Mouse (Mus musculus) urinary bladder, postnatal 25 days (tissue): ENCODE results near the gene Gatd1.
"Not testable (repeated sequence)": the region's sequence is repeated elsewhere in the genome, so short reads cannot be mapped to it uniquely, and the experiment has no call there.

Source experiments
- DNase-seq: peaks from one replicate; pipeline ENCODE4 v3.0.0; 2022; ENCODE audit warnings: low spot score

The Gatd1 gene

DNA sequence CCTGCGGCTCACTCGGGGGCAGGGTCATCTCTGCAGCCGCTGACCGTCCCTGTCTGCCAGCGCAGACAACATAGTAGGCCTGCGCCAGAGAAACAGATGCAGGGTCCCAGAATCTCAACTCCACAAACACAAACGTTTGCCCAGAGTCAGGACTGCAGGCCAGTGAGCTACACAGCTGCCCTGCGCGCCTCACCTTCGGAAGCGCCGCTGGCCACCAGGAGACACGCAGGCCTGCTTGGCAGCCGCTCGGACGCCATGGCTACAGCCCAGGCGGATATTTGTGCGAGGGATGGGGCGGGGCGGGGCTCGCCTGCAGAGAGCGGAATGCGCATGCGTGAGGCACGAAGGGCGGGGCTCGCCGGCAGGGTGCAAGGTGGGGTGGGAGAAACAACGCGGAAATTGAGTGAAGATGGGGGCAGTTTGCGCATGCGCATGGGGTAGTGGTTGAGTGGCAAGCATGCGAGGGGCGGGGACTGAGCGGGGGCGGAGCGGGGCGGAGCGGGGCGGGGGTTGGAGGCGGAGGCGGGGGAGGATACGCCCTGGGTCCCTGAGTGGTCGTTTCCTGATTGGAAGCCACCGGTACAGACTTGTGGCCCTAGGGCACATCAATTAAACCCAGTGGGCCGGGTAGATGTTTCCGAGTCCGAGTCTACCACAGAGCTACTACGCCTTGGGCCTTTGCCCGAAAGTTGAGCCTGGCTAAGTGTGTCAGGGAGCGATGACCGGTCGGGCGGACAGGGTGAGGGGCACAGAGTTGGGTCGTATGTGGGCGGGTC lies at the start of gene Gatd1:
Gene Gatd1 (minus strand): TSS at position 328 of the 776 bp plus-strand sequence.
- peak; percentile 100 for DNase-seq

DNA sequence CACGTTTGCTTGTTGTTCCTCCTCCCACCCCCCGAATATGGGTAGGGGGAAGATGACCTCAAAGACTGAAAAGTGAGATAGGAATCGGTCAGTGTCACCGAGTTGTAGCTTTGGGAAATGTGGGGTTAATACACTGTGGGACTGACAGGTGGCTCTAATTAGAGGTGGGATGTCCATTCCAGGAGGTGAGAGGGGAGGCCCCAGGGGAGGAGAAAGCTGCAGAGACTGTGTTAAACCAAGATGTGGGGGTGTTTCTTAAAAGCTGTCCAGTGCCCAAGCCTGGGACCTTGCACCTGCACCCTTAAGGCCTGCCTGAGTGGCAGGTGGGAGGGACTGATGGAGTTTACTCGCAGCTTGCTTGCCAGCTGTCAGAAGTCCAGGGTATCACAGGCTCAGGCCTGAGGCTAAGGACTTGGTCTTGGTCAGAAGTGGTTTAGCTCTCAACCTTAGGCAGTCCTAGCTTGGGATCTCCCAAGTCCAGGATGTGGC lies 48.4 kb upstream of the Gatd1 start:
- no peak for DNase-seq

DNA sequence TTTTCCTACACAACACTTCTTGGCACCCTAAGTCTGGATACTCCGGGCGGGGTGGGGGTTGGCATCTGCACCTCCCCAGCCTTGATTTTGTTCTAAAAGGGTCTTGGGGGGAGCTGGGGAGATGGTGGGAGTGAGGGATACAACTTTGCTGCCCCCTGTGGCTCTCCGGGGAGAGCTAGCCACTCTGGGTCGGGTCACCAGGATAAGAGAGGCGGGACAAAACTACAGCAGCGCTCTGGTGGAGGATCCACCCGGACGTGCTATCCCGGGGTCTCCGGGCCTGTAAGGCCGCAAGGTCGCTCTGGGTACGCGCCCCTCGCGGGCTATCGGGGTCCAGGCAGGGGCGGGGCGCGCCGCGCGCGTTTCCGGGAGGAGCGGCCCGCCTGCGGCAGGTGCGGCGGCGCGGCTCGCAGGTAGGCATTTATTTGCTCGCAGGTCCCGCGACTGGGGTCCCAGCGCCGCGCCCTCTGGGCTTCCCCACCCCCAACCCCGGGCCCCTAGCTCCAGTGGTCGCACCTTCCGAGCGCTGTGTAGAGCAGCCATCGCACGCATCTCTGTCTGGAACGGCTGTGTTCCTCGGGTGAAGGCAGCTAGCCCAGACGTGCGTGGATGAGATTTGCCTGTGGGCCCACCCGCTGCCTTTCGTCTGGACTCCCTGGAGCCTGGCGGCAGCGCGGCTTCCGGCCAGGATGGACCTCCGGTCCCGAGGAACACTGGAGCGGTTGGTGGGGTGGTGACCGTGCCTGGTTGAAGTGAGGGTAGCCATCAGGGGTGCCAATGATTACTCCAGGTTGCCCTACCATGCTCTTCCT lies 47.8 kb upstream of the Gatd1 start:
- DNase-seq, result no peak

DNA sequence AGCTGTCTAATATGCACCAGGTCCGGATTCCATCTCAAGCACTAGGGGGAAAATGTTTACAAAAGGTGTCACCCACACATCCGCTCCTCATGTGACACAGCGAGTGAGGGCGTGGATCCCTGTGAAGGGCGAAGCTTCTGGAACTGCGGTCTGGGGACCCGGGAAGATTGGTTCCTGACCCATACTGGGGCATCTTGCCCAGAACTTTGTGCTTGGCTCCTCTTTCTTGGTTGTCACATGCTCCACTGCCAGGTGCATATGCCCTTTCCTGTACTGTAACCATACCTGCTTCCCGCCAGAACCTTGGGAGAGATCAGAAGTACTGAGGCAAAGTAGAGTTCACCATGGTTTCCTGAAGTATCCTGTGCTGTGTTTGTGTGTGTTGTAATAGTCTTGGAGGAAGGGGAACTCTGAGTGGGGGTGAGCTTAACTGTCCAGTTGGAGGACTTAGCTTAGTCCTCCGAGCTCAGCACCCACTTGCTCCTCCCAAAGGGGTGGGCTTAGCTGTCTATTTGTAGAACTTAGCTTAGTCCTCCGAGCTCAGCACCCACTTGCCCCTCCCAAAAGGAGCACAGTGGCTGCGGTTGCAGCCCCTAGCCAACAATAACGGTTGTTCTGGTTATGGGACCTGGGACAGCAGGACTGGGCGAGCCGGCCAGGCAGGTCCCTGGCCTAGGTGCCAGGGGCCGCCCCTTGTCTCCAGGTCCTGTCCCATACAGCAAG lies 46.6 kb upstream of the Gatd1 start, which contains the start of gene Cracr2b:
Gene Cracr2b (plus strand): TSS at position 704 of the 723 bp plus-strand sequence.
- no peak for DNase-seq

DNA sequence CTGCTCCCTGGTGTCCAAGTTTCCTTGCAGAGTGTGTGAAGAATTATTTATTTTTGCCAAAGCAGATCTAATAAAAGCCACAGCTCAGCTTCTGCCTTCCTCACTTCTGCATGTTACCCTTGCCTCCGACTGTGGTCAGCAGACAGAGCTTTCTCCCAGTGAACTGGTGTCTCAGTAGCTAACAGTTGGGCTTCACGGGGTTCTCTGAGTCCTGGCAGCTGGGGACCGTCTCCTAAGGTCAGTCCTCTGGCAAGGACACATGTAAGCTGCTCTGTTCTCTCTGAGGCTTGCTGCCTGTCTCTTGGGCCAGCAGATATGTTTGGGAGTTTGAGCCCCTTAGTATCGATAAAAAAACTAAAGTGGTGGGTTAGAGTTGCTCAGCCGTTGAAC lies 46.1 kb upstream of the Gatd1 start:
- DNase-seq, result no peak

DNA sequence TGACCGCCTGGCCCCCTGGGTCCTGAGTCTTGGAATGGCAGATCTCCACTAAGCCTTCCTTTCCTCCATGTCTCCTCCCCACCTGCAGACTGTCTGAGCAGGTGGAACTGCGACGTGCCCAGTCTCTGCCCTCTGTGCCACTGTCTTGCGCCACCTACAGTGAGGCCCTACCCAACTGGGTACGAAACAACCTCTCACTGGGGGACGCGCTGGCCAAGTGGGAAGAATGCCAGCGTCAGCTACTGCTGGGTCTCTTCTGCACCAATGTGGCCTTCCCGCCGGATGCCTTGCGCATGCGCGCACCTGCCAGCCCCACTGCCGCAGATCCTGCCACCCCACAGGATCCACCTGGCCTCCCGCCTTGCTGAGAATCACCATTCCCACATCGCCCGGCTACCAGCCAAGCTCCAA lies 45.4 kb upstream of the Gatd1 start:
- DNase-seq, result no peak

DNA sequence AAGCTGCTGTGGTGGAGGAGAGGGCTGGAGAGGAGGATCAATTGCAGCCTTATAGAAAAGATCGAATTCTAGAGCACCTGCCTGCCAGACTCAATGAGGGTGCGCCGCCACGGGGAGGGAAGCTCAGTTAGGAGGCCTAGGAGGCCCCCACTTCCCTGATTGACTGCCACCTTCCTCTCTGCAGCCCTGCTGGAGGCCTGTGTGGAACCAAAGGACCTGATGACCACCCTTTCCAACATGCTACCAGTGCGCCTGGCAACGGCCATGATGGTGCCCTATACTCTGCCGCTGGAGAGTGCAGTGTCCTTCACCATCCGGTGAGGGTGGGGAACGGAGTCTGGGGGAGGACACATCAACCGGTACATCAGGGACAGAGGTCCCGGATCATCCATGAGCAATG lies 44.7 kb upstream of the Gatd1 start:
- no peak for DNase-seq

DNA sequence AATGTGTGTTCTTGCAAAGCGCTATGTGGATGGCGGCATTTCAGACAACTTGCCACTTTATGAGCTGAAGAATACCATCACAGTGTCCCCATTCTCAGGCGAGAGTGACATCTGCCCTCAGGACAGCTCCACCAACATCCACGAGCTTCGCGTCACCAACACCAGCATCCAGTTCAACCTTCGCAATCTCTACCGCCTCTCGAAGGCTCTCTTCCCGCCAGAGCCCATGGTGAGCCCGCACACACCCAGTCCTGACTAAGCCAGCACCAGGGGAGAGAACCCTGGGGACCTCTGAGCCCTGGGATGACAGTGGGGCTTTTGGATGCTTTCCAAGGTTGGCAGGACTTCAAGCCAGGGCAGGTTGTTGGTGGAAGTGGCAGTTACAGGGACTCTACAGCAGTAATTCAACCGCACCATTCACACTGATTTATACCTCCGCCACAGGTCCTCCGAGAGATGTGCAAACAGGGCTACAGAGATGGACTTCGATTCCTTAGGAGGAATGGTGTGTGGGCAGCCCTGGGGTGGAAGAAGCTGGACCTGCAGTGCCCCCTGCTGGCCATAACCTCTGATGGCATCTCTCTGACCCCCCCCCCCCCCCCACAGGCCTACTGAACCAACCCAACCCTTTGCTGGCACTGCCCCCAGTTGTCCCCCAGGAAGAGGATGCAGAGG lies 44.2 kb upstream of the Gatd1 start:
- DNase-seq, result no peak

DNA sequence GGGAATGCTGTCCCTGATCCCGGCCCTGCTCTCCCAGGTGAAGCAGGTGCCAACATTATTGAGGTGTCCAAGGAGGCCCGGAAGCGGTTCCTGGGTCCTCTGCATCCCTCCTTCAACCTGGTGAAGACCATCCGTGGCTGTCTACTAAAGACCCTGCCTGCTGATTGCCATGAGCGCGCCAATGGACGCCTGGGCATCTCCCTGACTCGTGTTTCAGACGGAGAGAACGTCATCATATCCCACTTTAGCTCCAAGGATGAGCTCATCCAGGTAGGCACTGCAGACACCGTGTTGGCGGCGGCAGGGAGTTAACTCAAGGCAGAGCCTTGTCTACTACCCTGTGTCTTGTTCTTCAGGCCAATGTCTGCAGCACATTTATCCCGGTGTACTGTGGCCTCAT lies 43.3 kb upstream of the Gatd1 start:
- no peak for DNase-seq

DNA sequence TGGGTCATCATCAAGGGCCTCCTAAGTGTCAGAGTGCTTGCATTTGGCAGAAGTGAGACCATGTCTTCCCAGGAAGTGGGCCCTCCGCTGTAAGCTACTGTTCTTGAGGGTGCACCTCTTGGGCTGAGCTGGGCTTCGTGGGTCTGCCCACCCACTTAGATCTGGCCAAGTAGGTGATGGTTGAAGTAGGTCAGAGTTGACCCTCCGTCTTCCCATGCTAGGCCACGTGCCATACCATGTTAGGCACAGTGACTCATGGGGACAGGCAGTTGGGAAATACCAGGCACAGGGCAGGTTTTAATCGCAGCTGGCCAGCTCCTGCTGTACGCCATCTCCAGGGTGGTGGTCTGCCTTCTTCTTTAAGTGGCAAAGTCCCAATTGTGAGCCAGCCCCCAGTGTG lies 42.8 kb upstream of the Gatd1 start:
- DNase-seq, result no peak

DNA sequence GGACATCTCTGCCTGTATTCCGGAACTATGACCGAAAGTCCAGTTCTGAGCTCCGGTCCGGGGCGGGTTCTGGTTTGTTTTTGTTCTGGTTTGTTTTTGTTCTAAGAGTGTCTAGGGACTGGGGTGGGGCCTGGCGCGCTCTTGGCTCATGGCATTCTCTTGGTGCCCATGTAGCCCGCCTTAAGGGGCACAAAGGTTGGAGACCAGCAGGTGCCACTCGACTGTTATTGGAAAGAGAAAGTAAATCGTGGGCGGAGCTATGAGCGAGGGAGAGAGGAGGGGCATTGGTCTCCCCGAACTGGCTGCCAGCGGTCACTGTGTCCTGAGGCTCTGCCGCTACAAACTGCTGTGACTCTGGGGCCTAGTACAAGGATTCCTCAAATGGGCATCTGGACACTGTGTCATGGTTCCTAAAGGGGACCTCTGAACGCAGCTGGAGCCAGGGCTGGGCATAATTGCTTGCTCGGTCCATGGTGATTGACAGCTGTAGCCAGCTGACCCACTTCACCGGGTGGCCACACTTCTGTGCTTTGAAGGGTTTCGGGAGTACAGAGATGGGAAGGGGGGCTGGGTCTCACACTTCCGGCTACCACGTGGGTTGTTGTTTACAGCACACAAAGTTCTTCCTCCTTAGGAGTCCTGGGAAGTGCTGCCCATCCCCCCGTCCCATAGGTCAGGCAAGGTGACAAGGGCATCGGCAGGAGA lies 41.8 kb upstream of the Gatd1 start:
- peak; percentile 54 for DNase-seq

DNA sequence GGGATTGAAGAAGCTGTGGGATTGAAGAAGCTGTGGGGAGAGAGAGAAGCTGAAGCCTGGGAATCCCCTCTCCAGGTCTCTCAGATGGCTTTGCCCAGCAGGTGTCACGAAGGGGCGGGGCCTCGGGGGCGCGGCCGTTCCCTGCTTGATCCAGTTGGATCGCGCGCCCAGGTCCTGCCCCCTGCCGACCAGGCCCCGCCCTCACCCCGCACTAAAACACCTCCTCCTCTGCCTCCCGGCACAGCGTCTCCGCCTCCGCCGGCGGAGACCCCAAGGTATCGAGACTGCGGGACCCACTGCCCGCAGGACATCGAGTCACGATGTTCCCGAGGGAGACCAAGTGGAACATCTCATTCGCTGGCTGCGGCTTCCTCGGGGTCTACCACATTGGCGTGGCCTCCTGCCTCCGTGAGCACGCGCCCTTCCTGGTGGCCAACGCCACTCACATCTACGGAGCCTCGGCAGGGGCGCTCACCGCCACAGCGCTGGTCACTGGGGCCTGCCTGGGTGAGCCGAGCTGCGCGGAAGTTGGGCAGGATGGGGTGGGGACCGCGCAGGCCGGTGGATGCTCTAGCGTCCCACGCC lies 41.1 kb upstream of the Gatd1 start, which contains the start of gene Pnpla2:
Gene Pnpla2 (plus strand): TSS at position 232 of the 585 bp plus-strand sequence.
- DNase-seq, result peak; percentile 93

DNA sequence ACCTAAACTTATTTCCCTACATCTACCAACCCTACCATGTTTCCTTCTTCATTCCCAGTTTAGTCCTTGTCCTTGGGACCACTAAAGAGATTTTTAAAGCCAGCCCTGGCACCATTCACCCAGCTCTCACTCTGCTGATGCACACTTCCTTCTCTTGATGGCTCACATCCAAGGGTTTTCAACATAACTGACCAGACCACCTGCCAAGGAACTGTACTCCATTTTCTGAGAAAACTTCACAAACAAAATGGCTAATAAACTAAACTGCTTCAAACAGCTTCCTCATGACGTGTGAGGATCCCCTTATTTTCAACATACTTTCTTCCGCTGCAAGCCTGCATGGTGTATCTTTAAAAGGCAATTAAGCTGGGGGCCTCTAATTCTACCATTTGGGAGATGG lies 39.7 kb upstream of the Gatd1 start:
- DNase-seq, result no peak

DNA sequence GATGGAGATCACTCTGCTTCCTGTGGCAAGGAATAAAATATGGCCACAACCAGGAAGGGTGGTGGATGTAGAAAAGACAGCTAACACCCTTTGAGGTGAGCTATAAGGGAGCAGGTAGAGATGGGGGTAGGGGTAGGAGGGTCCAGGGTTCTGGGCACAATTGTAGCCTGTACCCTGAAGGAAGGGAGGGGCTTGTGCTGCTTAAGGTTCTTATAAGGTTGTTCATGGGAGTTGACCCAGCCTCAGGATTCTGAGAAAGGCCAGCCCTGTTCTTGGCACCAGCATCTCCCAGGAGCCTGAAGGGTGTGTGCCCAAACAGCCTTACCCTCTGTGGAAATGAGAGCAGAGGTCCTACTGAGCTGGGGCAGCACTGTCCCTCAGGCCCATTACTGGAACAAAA lies 38.0 kb upstream of the Gatd1 start:
- DNase-seq, result no peak

DNA sequence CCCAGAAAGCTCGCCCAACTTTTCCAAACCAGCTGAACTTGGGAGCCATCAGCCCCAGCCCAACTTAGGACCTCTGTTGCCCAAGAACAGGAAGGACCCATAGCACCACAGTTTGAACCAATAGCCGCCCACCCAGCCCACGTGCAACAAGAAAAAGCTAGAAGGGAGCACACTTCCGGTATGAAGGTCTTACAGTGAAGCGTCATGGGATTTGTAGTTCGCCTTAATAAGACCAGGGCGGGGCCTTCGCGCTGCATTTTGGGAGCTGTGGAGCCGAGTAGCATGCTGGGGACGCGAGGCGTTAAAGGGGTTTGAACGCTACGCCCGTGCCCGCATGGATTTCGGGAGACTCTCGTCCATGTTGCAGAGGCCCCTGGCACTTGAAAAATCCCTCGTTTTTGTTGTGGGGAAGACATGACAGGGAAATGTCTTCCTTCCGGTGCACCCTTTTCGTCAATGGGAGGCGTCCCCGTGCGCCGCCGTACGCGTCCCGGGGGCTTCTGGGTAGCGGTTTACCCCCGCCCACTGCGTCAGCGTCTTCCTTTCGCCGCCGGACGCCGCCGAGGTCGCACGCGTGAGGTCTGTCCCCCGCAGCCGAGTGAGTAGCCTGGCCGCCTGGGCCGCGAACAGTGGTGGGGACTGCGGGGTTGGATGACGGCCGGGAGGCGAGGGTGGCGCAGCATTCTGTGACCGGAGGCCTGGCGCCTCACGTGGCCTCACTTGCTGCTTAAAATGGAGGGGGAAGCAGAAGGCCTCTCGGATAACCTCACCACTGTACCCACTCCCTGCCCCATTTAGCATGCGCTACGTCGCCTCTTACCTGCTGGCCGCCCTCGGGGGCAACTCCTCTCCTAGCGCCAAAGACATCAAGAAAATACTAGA lies 33.4 kb upstream of the Gatd1 start, which contains the start of gene Rplp2:
Gene Rplp2 (plus strand): TSS at position 261 of the 882 bp plus-strand sequence.
- peak; percentile 89 for DNase-seq

DNA sequence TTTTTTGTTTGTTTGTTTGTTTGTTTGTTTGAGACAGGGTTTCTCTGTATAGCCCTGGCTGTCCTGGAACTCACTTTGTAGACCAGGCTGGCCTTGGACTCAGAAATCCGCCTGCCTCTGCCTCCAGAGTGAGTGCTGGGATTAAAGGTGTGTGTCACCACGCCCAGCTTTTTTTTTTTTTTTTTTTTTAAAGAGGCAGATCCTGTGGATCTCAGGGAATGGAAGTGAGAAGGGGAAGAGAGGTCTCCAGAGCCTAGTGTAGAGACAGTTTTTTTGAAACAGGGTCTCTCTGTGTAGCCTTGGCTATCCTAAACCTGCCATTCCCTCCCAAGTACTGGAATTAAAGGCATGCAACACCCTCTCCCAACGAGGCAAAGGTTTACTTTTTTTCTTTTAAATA lies 32.4 kb upstream of the Gatd1 start:
- not testable (repeated sequence) for DNase-seq

DNA sequence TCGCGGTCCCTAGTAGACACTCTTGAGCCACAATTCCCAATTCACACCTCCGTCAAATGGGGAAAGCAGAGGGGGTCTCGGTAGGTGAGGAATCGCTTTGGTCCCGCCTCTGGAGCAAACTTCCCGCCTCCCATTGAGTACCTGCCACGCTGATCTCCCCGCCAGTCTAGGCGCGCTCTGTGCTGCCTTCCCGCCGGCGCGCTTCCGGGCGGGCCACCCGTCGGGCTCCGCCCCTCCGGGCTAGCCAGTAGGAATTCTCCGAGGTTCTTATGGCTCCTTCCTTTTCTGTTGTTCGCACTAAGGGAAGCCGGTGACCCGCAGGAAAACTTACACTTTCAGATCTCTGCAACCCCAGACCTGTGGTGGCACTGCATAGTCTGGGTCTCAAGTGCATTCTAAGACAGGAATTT lies 29.9 kb upstream of the Gatd1 start, which contains the start of gene Pidd1:
Gene Pidd1 (minus strand): TSS at position 198 of the 410 bp plus-strand sequence.
- DNase-seq, result peak; percentile 67

DNA sequence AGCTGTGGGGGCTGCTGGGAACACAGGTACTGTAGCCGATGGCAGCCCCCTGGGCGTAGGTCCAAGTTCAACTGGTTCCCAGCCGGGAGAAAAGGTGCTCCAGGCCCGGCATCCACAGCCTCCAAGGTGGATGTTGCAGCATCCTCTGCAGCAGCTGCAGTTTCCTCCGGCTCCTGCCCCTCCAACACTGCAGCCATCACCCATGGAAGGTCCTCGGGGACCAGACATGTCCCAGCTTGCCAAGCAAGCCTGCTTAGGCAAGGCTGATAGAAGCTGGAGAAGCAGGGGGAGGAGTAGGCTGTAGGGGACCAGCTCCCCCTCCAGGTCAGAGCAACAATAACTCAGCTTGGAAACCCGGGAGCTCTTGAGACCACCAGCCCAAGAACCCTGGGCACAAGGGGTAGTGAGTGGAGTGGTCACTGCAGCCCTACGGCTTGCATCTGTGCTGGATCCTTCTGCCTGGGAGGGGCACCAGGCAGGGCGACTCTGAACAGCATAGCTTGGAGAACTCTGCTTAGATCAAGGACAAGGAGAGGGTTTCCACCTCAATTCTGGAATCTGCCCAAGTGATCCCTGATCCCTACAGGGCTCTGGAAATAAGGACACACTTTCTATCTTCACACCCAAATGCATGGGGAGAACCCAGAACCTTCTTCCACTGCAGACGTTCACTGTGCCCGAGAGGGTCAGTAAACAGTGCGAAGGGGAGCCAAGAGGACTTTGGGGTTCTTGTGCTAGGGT lies 29.3 kb upstream of the Gatd1 start:
- DNase-seq, result no peak

DNA sequence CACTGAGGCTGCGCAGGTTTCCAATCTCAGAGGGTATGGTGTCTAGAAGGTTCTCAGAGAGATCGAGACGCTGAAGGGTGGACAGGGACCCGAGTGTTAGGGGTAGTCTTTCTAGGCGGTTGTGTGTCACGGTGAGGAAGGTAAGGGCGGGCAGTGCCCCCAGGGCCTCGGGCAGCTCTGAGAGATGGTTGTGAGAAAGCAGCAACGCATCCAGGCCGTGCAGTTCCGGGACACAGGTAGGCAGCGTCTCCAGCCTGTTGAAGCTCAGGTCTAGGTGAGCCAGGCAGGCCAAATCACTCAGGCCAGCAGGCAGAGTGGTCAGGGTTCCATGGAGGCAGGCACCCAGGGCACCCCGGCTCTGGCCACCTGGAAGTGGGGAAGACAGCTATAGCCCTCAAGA lies 28.3 kb upstream of the Gatd1 start:
- DNase-seq, result no peak
